Mouse (Mus musculus) kidney, postnatal 36 days (tissue): Measurements from ENCODE around the gene Ccnt2.

Experiments
- DNase-seq, 2 experiments: peaks; one replicate each; pipeline ENCODE4 v3.0.0; 2021 to 2022; ENCODE audit warnings: mixed read lengths in 2 of 2

Ccnt2 gene

GRCm38 (mm10) chr1:127795087-127795769, 21.3 kb downstream of the Ccnt2 start:
- no peak for DNase-seq

- DNase-seq = no peak
Measured at GRCm38 (mm10) chr1:127796341-127796740, 22.4 kb downstream of the Ccnt2 start.

- DNase-seq = no peak
Measured at GRCm38 (mm10) chr1:127796752-127797151, 22.8 kb downstream of the Ccnt2 start.

GRCm38 (mm10) chr1:127802916-127803315, 29.0 kb downstream of the Ccnt2 start:
- DNase-seq = no peak

GRCm38 (mm10) chr1:127808671-127809070, 34.7 kb downstream of the Ccnt2 start:
- DNase-seq = no peak

GRCm38 (mm10) chr1:127812929-127813328, 39.0 kb downstream of the Ccnt2 start:
- DNase-seq = no peak

GRCm38 (mm10) chr1:127816381-127816780, 42.4 kb downstream of the Ccnt2 start:
- no peak for DNase-seq

- peak; percentile 45 to 59 for DNase-seq
Measured at GRCm38 (mm10) chr1:127827325-127827724, 53.4 kb downstream of the Ccnt2 start.

- no peak for DNase-seq
Measured at GRCm38 (mm10) chr1:127830215-127830921, 56.4 kb downstream of the Ccnt2 start.

- DNase-seq = no peak
Measured at GRCm38 (mm10) chr1:127833714-127834113, 59.8 kb downstream of the Ccnt2 start.

GRCm38 (mm10) chr1:127834202-127834601, 60.2 kb downstream of the Ccnt2 start:
- no peak for DNase-seq

GRCm38 (mm10) chr1:127836619-127837018, 62.7 kb downstream of the Ccnt2 start:
- DNase-seq = no peak

- no peak for DNase-seq
Measured at GRCm38 (mm10) chr1:127838602-127839001, 64.6 kb downstream of the Ccnt2 start.

GRCm38 (mm10) chr1:127845472-127845871, 71.5 kb downstream of the Ccnt2 start:
- DNase-seq = no peak

GRCm38 (mm10) chr1:127850075-127850610, 76.2 kb downstream of the Ccnt2 start:
- DNase-seq = peak; percentile 4

GRCm38 (mm10) chr1:127854486-127855222, 80.7 kb downstream of the Ccnt2 start, which contains the start of gene Map3k19:
TSS of gene Map3k19 (minus strand) at chr1:127855031.
- DNase-seq = peak in 1 of 2 experiments; percentile 14
